Mouse (Mus musculus) neural tube, embryonic 10.5 days (tissue): Measurements from ENCODE around the gene Slc28a3.

Source experiments
- DNase-seq: peaks from one replicate; pipeline ENCODE4 v3.0.0-alpha.2; 2017; ENCODE audit warnings: low spot score; ENCODE audit errors: extremely low spot score

The Slc28a3 gene

DNA sequence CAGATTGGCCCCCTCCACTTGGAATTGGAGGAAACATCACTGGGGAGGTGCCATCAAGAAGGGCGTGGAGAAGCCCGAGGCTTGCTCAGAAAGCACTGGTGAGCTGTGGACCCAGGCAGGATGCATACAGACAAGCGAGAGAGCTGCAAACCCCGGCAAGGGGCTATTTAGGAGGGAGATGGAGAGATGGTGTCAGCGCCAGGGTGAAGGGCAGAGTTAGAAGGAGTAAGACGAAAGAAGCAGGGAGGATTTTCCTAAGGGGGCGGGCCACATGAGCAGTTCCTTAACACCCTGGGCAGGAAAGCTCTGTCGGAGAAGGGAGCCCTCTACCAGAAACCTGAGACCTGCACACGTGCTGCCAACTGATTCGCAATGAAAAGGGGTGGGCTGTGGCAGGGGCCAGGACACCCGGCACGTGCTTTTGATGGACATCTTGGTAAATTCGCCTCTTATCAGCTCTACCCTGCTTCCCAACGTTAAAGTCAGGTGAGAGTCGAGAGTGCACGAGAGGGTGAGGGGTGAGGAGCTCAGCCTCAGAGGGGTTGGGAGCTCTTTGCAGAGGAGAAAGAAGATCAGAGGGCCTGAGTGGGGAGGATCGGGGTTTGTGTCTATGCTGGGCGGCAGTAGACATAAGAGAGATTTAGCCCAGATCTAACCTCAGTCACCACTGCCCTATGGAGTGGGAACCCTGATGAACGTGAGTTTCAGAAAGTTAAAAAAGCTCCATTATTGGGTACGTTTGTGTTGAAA, 87.5 kb downstream of the Slc28a3 start:
- DNase-seq, result no peak

GRCm38 (mm10) chr13:58521331-58522030, 89.2 kb downstream of the Slc28a3 start:
- DNase-seq, result no peak

GRCm38 (mm10) chr13:58520580-58521330, 89.9 kb downstream of the Slc28a3 start:
- DNase-seq, result no peak

DNA sequence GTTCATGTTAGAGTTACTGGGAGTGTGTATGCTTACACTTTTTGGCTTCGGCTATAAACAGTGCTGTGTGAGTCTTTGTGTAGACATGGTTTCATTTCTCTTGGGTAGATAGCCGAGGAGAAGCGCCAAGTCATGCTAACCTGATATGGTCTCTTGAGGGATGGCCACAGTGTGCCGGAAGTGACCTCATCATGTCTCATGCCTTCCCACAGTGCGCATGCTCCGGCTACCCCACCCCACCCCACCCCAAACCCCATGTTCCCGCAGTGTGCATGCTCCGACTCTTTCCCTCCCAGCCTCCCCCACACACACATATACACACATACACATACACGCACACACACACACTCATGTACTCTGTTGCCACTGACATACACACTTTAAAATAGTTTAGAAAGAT, 90.6 kb downstream of the Slc28a3 start:
- no peak for DNase-seq

GRCm38 (mm10) chr13:58516277-58516676, 94.4 kb downstream of the Slc28a3 start:
- DNase-seq, result no peak

- DNase-seq, result no peak
Measured at GRCm38 (mm10) chr13:58515635-58516034, 95.0 kb downstream of the Slc28a3 start.

DNA sequence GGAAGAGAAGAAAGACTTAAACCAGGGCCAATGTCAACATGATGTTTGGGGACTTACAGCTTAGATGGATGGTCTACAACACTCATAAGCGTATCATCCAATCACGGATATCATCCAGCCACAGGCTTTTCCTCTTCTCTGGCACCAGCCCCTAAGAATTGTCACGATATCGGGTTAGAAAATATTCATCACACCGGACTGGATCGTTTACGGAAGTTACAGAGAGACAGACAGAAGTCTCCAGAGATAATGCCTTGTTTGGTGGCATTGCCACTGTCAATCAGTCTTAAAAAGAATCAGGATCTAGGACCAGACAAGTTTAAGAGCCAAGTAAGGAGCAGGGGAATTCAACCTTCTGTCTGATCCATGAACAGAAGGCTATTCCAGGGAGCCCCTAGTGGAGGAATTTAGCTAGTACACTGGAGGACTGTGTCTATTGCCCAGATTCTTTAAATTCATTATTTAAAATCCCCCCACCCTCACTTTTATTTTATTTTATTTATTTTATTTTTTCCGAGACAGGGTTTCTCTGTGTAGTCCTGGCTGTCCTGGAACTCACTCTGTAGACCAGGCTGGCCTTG, 96.4 kb downstream of the Slc28a3 start:
- no peak for DNase-seq

- DNase-seq, result no peak
Measured at GRCm38 (mm10) chr13:58511926-58512325, 98.8 kb downstream of the Slc28a3 start.

DNA sequence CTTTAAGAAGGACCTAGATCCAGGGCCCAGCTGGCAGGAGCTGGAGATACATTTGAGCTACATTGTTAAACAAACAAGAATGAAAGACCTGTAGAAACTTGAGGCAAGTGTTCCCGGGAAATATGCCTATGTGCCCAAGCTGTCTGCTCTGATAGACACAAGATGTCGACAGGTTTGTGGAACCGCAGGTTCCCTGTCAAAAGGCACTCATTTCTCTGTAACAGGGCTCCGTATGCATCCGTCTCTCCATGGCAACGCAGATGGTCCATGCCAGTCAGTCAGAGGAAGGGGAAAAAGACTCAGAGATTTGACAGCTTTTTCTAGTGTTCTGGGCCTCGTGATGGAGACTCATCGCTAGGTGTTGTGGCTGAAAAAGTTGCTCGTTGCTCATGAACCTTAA, 99.4 kb downstream of the Slc28a3 start:
- no peak for DNase-seq

DNA sequence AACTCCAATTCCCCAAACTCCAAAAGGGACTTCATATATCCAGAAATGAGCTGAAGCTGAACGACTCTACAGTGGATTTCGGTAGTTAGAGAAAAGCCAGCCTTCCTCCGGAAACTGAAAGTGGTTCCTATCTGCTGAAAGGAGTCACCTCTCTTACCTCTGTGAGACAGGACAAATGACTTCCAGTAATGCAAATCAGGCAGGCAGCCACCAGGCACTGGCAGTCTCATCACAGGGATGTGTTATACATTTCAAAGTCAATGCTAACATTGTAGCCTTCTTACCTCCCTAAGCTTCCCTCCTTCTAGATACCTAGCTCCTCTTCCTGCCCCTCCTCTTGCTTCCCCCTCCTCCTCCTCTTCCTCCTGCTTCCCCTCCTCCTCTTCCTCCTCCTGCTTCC, 101.4 kb downstream of the Slc28a3 start:
- no peak for DNase-seq

DNA sequence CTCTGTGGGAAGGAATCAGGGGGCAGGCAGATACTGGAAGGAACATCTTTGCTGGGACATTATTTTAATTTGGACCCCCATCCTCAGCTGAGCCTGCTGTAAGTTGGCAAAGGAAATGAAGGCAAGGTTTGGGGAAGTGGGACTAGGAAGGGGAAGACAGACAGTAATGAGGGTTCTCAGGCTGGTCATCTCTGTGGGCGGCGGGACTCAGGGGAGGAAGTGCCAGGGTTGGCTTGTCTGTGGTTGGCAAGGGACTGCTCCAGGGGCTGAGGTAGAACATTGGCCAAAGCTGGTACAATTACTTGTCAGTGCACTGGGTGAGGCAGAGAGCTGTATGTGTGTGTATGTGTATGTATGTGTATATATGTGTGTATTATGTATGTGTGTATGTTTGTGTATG, 107.1 kb downstream of the Slc28a3 start:
- no peak for DNase-seq

DNA sequence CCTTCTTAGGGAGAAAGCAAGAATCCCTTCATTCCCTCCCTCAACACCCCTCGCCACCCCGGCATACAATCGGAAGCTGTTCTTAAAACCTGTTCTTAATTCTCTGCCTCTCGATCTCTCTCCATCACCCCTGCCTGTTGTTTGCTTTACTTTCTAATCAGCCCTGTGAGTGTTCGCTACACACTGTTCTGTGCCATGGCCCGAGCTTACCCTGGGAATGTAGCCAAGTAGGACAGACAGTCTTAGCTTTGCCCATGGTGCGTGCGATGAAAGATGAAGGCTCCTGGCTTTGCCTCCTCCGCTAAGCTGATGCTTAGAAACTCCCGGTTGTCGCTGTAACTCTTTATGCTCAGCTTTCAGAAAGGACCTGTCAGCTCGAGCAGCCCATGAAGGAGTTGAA, 112.9 kb downstream of the Slc28a3 start:
- no peak for DNase-seq
